Mouse (Mus musculus) CH12.LX (cell line): ENCODE measurements around the gene Phactr1.
A peak's percentile ranks its signal among the peaks of the same experiment; 100 is the strongest.

Experiments used
- CTCF ChIP-seq, 2 experiments: IDR thresholded peaks in 1 of 2; conservative IDR thresholded peaks in 1 of 2; 2 replicates each; pipeline ENCODE4 v1.5.1; 2011 to 2012; ENCODE audit warnings: low read depth in 2 of 2, low read length in 2 of 2, improper control_type of control experiment in 1 of 2, inconsistent platforms in 1 of 2, mild to moderate bottlenecking in 1 of 2, moderate library complexity in 1 of 2
- GABPA ChIP-seq: IDR thresholded peaks from 2 replicates; pipeline ENCODE4 v1.6.1; 2012; ENCODE audit warnings: low read depth, low read length, improper control_type of control experiment, inconsistent platforms; ENCODE audit not compliant: insufficient replicate concordance
- HCFC1 ChIP-seq: IDR thresholded peaks from 2 replicates; pipeline ENCODE4 v1.6.1; 2012; ENCODE audit warnings: low read depth, mild to moderate bottlenecking, inconsistent platforms, low read length, improper control_type of control experiment
- POLR2AphosphoS2 ChIP-seq: IDR thresholded peaks from 2 replicates; pipeline ENCODE4 v1.6.1; 2011; ENCODE audit warnings: low read depth, low read length, improper control_type of control experiment
- SMC3 ChIP-seq: IDR thresholded peaks from 2 replicates; pipeline ENCODE4 v1.6.1; 2011; ENCODE audit warnings: low read depth, low read length, improper control_type of control experiment
- ZMIZ1 ChIP-seq: IDR thresholded peaks from 2 replicates; pipeline ENCODE4 v1.6.1; 2012; ENCODE audit warnings: low read depth, mild to moderate bottlenecking, inconsistent platforms, low read length, improper control_type of control experiment

GRCm38 (mm10) chr13:43173262-43173661, 492.8 kb downstream of the Phactr1 start:
- TF ChIP-seq GABPA (no peak), CTCF (conservative IDR thresholded peaks at IDR 0.05 in 1 of 2, IDR thresholded peaks at IDR 0.05 in 1 of 2; ENCODE audit: low read depth in 2 of 2, low read length in 2 of 2) (peak; percentile 74 to 78; a peak in 3 of 4 replicates), POLR2AphosphoS2 (no peak), SMC3 (peak; percentile 64), ZMIZ1 (no peak), HCFC1 (no peak)
